Comparison of ENCODE assay signal across 8 mouse cellular contexts in the genomic region with DNA sequence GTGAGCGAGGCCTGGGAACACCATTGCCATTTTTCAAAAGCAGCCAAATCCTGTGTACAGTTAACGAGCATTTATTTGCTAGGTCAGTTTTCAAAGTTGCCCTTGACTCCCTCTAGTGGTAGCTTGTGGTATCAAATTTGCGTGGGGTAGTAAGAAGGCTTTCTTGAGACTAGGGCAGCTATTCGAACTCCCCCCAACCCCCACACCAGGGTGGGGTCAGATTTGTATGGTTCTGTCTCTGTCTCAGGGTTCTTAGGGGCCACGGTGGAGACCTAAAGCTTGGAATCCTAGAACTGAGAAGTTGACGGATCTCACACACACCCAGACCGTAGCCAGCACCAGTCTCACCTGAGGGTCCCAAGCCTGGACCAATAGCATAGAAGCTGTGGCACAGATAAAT. TPM values are rescaled to one million over a fixed set of nuclear protein-coding genes. Genes with fewer than 3 reads are reported as not detected.
DNase-seq lines count a peak whose midpoint lies in the region; ATAC-seq and TF ChIP-seq lines count a peak whose summit lies in the region.

No protein-coding gene starts in this region.

- DNase-seq in 3T3-L1 (ENCODE audit: low read depth, low spot score) (peak; percentile 87), NIH3T3 (ENCODE audit: low read depth) (peak; percentile 91)
- DNase-seq in cerebellum, adult 9-11 months, result peak; percentile 83
- peak; percentile 50 for DNase-seq in gastrocnemius, postnatal 10 days
- DNase-seq in limb, embryonic 14.5 days (ENCODE audit: low spot score), result peak; percentile 91
- peak; percentile 89 for DNase-seq in naive thymus-derived CD4-positive, alpha-beta T cell, adult 2 months (ENCODE audit: low read depth)

- H3K27ac ChIP-seq in kidney, embryonic 15.5 days, result no peak overlapping the region
- H3K27ac ChIP-seq in limb, embryonic 14.5 days (replicated peaks; ENCODE audit: low read depth, low read length), result no peak overlapping the region
- no peak overlapping the region for H3K27ac ChIP-seq in testis, adult 2 months (ENCODE audit: control insufficient read depth, insufficient read depth, low read depth, low read length)

- no peak for ATAC-seq in kidney, embryonic 15.5 days (replicated peaks; ENCODE audit: low FRiP score)
- peak; percentile 66; the same call in 1 of the 2 replicates for ATAC-seq in limb, embryonic 14.5 days (ENCODE audit: low FRiP score, low read depth)

- TF ChIP-seq POLR2A in limb, embryonic 14.5 days (IDR thresholded peaks at IDR 0.05; ENCODE audit: borderline replicate concordance, extremely low read depth, insufficient read depth, insufficient read length), result no peak
- no peak for TF ChIP-seq POLR2A in testis, adult 2 months (IDR thresholded peaks at IDR 0.05; ENCODE audit: control insufficient read depth, low read depth, low read length)

- TF ChIP-seq CTCF in testis, adult 2 months (IDR thresholded peaks at IDR 0.05; ENCODE audit: control insufficient read depth, insufficient read depth, insufficient replicate concordance, low read depth, low read length), result peak; percentile 33; the same call in 1 of the 2 replicates

- 0 out of 2 replicates have a peak overlapping the region, but pooled peaks have one; percentile 23 for H3K4me2 ChIP-seq in kidney, embryonic 15.5 days
- H3K4me2 ChIP-seq in limb, embryonic 14.5 days (replicated peaks; ENCODE audit: low read depth, low read length, severe bottlenecking), result no peak overlapping the region

- H3K9ac ChIP-seq in kidney, embryonic 15.5 days, result no peak overlapping the region
- no peak overlapping the region for H3K9ac ChIP-seq in limb, embryonic 14.5 days (ENCODE audit: low read depth, low read length, severe bottlenecking)

- H3K27me3 ChIP-seq in kidney, embryonic 15.5 days, result no peaks in the 10 kb centered on the region
- no peaks in the 10 kb centered on the region for H3K27me3 ChIP-seq in limb, embryonic 14.5 days (ENCODE audit: control insufficient read depth, insufficient read depth, low read length)
- H3K27me3 ChIP-seq in testis, adult 2 months (ENCODE audit: control insufficient read depth, insufficient read depth, low read length), result no peaks in the 10 kb centered on the region

- H3K9me3 ChIP-seq in kidney, embryonic 15.5 days (replicated peaks), result no peaks in the 10 kb centered on the region
- H3K9me3 ChIP-seq in limb, embryonic 14.5 days (ENCODE audit: control insufficient read depth, low read length), result no peaks in the 10 kb centered on the region

- H3K36me3 ChIP-seq in kidney, embryonic 15.5 days, result 0 out of 2 replicates have a peak, but pooled peaks cover 9% of the 10 kb centered on the region
- H3K36me3 ChIP-seq in limb, embryonic 14.5 days (ENCODE audit: control insufficient read depth, insufficient read depth, low read length), result peaks cover 3% of the 10 kb centered on the region; the same call in 1 of the 2 replicates
- no peaks in the 10 kb centered on the region for H3K36me3 ChIP-seq in testis, adult 2 months (ENCODE audit: control insufficient read depth, insufficient read depth, low read length)

- peaks cover 13% of the 10 kb centered on the region for H3K4me1 ChIP-seq in kidney, embryonic 15.5 days
- no peaks in the 10 kb centered on the region; the same call in 1 of the 2 replicates for H3K4me1 ChIP-seq in limb, embryonic 14.5 days (ENCODE audit: control insufficient read depth, insufficient read depth, low read length)
- peaks cover 7% of the 10 kb centered on the region for H3K4me1 ChIP-seq in testis, adult 2 months (ENCODE audit: control insufficient read depth, insufficient read depth, low read length)

- WGBS in kidney, embryonic 15.5 days, result 22% methylated on average over 7 of the region's 7 CpGs
- WGBS in limb, embryonic 14.5 days, result 19% methylated on average over 7 of the region's 7 CpGs

- H3K4me3 ChIP-seq in kidney, embryonic 15.5 days (replicated peaks), result no peak overlapping the region
- no peak overlapping the region for H3K4me3 ChIP-seq in limb, embryonic 14.5 days (replicated peaks; ENCODE audit: low read length)
- H3K4me3 ChIP-seq in testis, adult 2 months (ENCODE audit: control insufficient read depth, low read depth, low read length), result no peak overlapping the region

RNA-seq across cellular contexts. Expression of a gene that starts 18.7 kb away (rescaled TPM):
- 1 to 10 TPM; 6.2 to 9.6 TPM for total RNA-seq in gastrocnemius, postnatal 10 days (2021)
- 20.4 and 25.6 TPM in 2 replicates for polyA plus RNA-seq in kidney, embryonic 15.5 days (2015; fragmentation: Nextera tagmentation; extraction: Ambion mirVana)
- 18.2 and 19.9 TPM in 2 replicates for polyA plus RNA-seq in limb, embryonic 14.5 days (2012; rRNA removed)
- polyA plus RNA-seq in limb, embryonic 14.5 days (2014; fragmentation: Nextera tagmentation; extraction: Ambion mirVana), result 21.0 and 22.4 TPM in 2 replicates
- 7.8 and 9.0 TPM in 2 replicates for polyA plus RNA-seq in testis, adult 2 months (2012; rRNA removed)

RNA-seq across cellular contexts. Expression of a gene that starts 53.1 kb away (rescaled TPM):
- total RNA-seq in gastrocnemius, postnatal 10 days (2021), result 10 to 100 TPM in 1 of 2 experiments, 1 to 10 TPM in 1; 9.7 to 15.6 TPM
- polyA plus RNA-seq in kidney, embryonic 15.5 days (2015; fragmentation: Nextera tagmentation; extraction: Ambion mirVana), result 35.5 and 39.5 TPM in 2 replicates
- polyA plus RNA-seq in limb, embryonic 14.5 days (2012; rRNA removed), result 34.7 and 35.0 TPM in 2 replicates
- polyA plus RNA-seq in limb, embryonic 14.5 days (2014; fragmentation: Nextera tagmentation; extraction: Ambion mirVana), result 39.1 and 39.3 TPM in 2 replicates
- polyA plus RNA-seq in testis, adult 2 months (2012; rRNA removed), result 18.9 and 22.3 TPM in 2 replicates
